Mouse (Mus musculus) neutrophil, adult 65 days (primary cell): ENCODE measurements around the gene Olfr530. TPM values are rescaled to one million over a fixed set of nuclear protein-coding genes. Genes with fewer than 3 reads are reported as not detected.

Source experiments
- total RNA-seq: library from RNA; stranded (reverse); gene quantifications from 2 replicates; pipeline ENCODE4 v1.2.4, GENCODE M21; 2023

The Olfr530 gene
- not detected in 2 replicates for total RNA-seq

GRCm38 (mm10) chr7:140376231-140376630 is at the start of gene Olfr530:
Olfr530 (minus strand) TSS chr7:140376331.

GRCm38 (mm10) chr7:140421539-140421938 is 45.4 kb upstream of the Olfr530 start, which contains the start of gene Olfr532:
Olfr532 (minus strand) TSS chr7:140421639.

DNA sequence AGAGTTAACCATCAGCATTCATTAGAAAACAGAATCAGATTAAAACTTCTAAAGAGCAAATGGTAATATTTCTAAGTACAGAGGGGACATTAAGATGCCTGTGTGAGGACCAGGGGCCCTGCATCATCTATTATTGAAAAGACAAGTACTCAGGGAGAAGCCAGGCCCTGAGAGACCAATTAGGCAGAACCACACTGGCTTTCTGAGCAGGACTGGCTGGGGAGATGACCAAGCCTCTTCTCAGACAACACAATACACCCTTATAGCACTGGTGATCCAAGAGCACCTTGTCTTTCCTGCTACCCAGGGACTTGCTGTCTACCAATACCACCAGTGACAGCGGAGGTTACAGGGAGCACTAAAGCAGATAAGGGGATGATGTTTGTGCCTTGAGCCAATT is 26.7 kb upstream of the Olfr530 start, which contains the start of gene Olfr531:
Gene Olfr531 (minus strand): TSS at position 101 of the 400 bp plus-strand sequence.

DNA sequence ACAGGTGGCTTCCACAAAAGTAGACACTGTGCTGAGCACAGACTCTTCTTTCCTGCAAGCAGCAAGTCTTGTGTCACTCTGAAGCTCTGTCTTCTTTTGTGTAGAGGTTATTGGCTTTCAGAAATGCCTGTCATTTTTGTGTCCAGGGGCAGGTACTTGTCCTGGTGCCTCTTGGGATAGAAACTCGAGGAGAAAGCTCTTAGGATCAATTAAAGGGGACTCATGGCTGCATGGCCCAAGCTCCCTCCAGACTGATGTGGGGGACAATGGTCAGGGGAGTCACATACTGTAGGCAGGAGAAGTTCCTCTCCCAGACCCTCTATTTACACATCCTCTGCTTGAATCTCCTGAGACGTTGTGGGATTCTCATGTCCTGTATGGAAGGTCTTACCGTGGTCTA is 14.6 kb downstream of the Olfr530 start, which contains the start of gene Olfr60:
Gene Olfr60 (minus strand): TSS at position 101 of the 400 bp plus-strand sequence.

DNA sequence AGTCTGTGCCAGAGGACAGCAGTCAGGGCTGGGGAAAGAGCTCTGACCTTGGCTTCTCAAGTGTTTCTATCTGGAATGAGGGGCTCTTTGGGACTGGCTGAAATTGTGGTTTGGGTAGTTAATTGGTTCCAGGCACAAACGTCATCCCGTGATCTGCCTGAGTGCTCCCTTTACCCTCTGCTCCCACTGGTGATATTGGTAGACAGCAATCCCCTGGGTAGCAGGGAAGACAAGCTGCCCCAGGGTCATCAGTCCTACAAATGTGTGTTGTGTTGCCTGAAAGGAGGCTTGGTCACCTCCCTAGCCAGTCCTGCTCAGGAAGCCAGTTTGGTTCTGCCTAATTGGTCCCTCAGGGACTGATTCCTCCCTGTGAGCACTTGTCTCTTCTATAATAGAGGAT is 42.4 kb downstream of the Olfr530 start, which contains the start of gene Olfr527:
Gene Olfr527 (plus strand): TSS at position 301 of the 400 bp plus-strand sequence.

Other genes starting within 250 kb of the Olfr530 start
- 4.7 and 5.0 TPM in 2 replicates for gene Mtg1, start 238.8 kb downstream of the Olfr530 start, total RNA-seq
- gene Sprn, start 221.5 kb downstream of the Olfr530 start, total RNA-seq = not detected in 2 replicates
- not detected in 2 replicates for gene Olfr522, start 211.6 kb downstream of the Olfr530 start, total RNA-seq
- not detected in 2 replicates for gene Olfr523, start 203.1 kb downstream of the Olfr530 start, total RNA-seq
- not detected in 2 replicates for gene Olfr524, start 170.4 kb downstream of the Olfr530 start, total RNA-seq
- not detected in 2 replicates for gene Cd163l1, start 158.1 kb downstream of the Olfr530 start, total RNA-seq
- gene 5830411N06Rik, start 129.0 kb downstream of the Olfr530 start, total RNA-seq = not detected in 2 replicates
- not detected in 2 replicates for gene Olfr525, start 55.5 kb downstream of the Olfr530 start, total RNA-seq
- not detected in 2 replicates for gene Olfr527, start 42.3 kb downstream of the Olfr530 start, total RNA-seq
- not detected in 2 replicates for gene Olfr60, start 14.7 kb downstream of the Olfr530 start, total RNA-seq
- gene Olfr531, start 26.6 kb upstream of the Olfr530 start, total RNA-seq = not detected in 2 replicates
- gene Olfr532, start 45.3 kb upstream of the Olfr530 start, total RNA-seq = not detected in 2 replicates
- gene Olfr533, start 87.0 kb upstream of the Olfr530 start, total RNA-seq = not detected in 2 replicates
- not detected in 2 replicates for gene Olfr535, start 107.9 kb upstream of the Olfr530 start, total RNA-seq
- gene Olfr536, start 131.1 kb upstream of the Olfr530 start, total RNA-seq = not detected in 2 replicates
- gene Olfr538, start 191.6 kb upstream of the Olfr530 start, total RNA-seq = not detected in 2 replicates
- 0.06 TPM in 1 of 2 replicates, not detected in the other for gene Olfr46, start 224.9 kb upstream of the Olfr530 start, total RNA-seq